Mouse (Mus musculus): ENCODE results near the gene Gm14308. TPM values are rescaled to one million over a fixed set of nuclear protein-coding genes. Genes with fewer than 3 reads are reported as not detected.

Gm14308 gene
- 1.7 TPM for polyA plus RNA-seq (2017; shearing (Covaris generic))

GRCm38 (mm10) chr2:176636244-176636643 is at the start of gene Gm14308:
TSS of gene Gm14308 (minus strand) at chr2:176636344.

GRCm38 (mm10) chr2:176670222-176670621 is 34.1 kb upstream of the Gm14308 start, which contains the start of gene Zfp973:
TSS of gene Zfp973 (plus strand) at chr2:176670522.

Other genes starting within 250 kb of the Gm14308 start
- gene Gm14435, start 212.8 kb downstream of the Gm14308 start, polyA plus RNA-seq (2017; shearing (Covaris generic)) = 5.5 TPM
- gene Gm14434, start 149.6 kb downstream of the Gm14308 start, polyA plus RNA-seq (2017; shearing (Covaris generic)) = not detected
- gene Zfp967, start 115.3 kb downstream of the Gm14308 start, polyA plus RNA-seq (2017; shearing (Covaris generic)) = not detected
- 3.8 TPM for gene Zfp973, start 34.2 kb upstream of the Gm14308 start, polyA plus RNA-seq (2017; shearing (Covaris generic))
- 2.7 TPM for gene Gm14305, start 72.0 kb upstream of the Gm14308 start, polyA plus RNA-seq (2017; shearing (Covaris generic))
- gene Gm14295, start 162.3 kb upstream of the Gm14308 start, polyA plus RNA-seq (2017; shearing (Covaris generic)) = 2.2 TPM
- gene Gm14408, start 194.8 kb upstream of the Gm14308 start, polyA plus RNA-seq (2017; shearing (Covaris generic)) = not detected